Mouse (Mus musculus): ENCODE measurements at regions not wholly inside any gene's neighbourhood (a gene's known extent, or its start where the extent isn't known, plus 50 kb on each side); places are given as distances from the start of the nearest gene placed in this dataset.

GRCm38 (mm10) chr10:66554259-66554658, 541.7 kb upstream of the Jmjd1c start:
- TF ChIP-seq CTCF (IDR thresholded peaks at IDR 0.05; ENCODE audit: low read depth), result no peak
- no peak for TF ChIP-seq EP300 (IDR thresholded peaks at IDR 0.05; ENCODE audit: low read depth)
